Mouse (Mus musculus) heart, adult 2 months (tissue): ENCODE results near the gene Gys1.

ENCODE experiments used
- CTCF ChIP-seq: fragments of 200-600 bp; IDR thresholded peaks from 2 replicates; pipeline ENCODE4 v1.8.1; 2022; ENCODE audit warnings: antibody characterized with exemption, mild to moderate bottlenecking, moderate library complexity
- EP300 ChIP-seq: fragments of 200-500 bp; IDR thresholded peaks from 2 replicates; pipeline ENCODE4 v1.6.1; 2011; ENCODE audit warnings: low read depth, low read length, control low read depth; ENCODE audit not compliant: insufficient read depth
- POLR2A ChIP-seq: fragments of 200-500 bp; IDR thresholded peaks from 2 replicates; pipeline ENCODE4 v1.6.1; 2011; ENCODE audit warnings: mild to moderate bottlenecking, low read depth, low read length, control low read depth; ENCODE audit not compliant: insufficient read depth

- 0 out of 2 replicates have a peak, but pooled peaks have one; percentile 68 for TF ChIP-seq EP300
- TF ChIP-seq POLR2A = peak; percentile 76
- peak; percentile 17; the same call in 1 of the 2 replicates for TF ChIP-seq CTCF
Measured at GRCm38 (mm10) chr7:45466283-45467089, 31.8 kb downstream of the Gys1 start, which contains the start of gene Bax.
